Mouse (Mus musculus) limb, embryonic 11.5 days (tissue): ENCODE results near the gene Upp2. TPM values are rescaled to one million over a fixed set of nuclear protein-coding genes. Genes with fewer than 3 reads are reported as not detected.

Experiments
- ATAC-seq: fragments of 200-750 bp; cut with Nextera tagmentation; 2 replicates; pipeline ENCODE4 v1.8.0; 2017; ENCODE audit warnings: low read depth; ENCODE audit not compliant: insufficient number of reproducible peaks, low FRiP score, low TSS enrichment
- DNase-seq: peaks from one replicate; pipeline ENCODE4 v3.0.0-alpha.2; 2015; ENCODE audit warnings: low spot score
- H3K27ac ChIP-seq: fragments of 300-500 bp; sonication (generic); replicated peaks from 2 replicates; pipeline ENCODE4 v1.5.1; 2014; ENCODE audit warnings: low read depth, mild to moderate bottlenecking, low read length
- H3K27me3 ChIP-seq: fragments of 300-500 bp; sonication (generic); 2 replicates; pipeline ENCODE4 v1.6.1; 2014; ENCODE audit warnings: mild to moderate bottlenecking, low read length, mixed read lengths; ENCODE audit not compliant: control insufficient read depth, insufficient read depth
- H3K36me3 ChIP-seq: fragments of 300-500 bp; sonication (generic); 2 replicates; pipeline ENCODE4 v1.6.1; 2014; ENCODE audit warnings: mild to moderate bottlenecking, low read length, moderate library complexity, mixed read lengths; ENCODE audit not compliant: control insufficient read depth, insufficient read depth
- H3K4me1 ChIP-seq: fragments of 300-500 bp; sonication (generic); 2 replicates; pipeline ENCODE4 v1.6.1; 2014; ENCODE audit warnings: low read length, mixed read lengths; ENCODE audit not compliant: control insufficient read depth, insufficient read depth
- H3K4me2 ChIP-seq: fragments of 300-500 bp; sonication (generic); 2 replicates; pipeline ENCODE4 v1.6.1; 2014; ENCODE audit warnings: low read depth, mild to moderate bottlenecking, moderate library complexity; ENCODE audit not compliant: severe bottlenecking
- H3K4me3 ChIP-seq: fragments of 300-500 bp; sonication (generic); 2 replicates; pipeline ENCODE4 v1.5.1; 2014; ENCODE audit warnings: low read depth, low read length
- H3K9ac ChIP-seq: fragments of 300-500 bp; sonication (generic); 2 replicates; pipeline ENCODE4 v1.6.1; 2014; ENCODE audit warnings: mild to moderate bottlenecking, low read length
- H3K9me3 ChIP-seq: fragments of 300-500 bp; sonication (generic); 2 replicates; pipeline ENCODE4 v1.6.1; 2016; ENCODE audit warnings: low read length; ENCODE audit not compliant: control insufficient read depth
- WGBS: fragments of 180-500 bp; shearing (Covaris S2); extraction: QIAGEN DNeasy Blood & Tissue Kit; methylation state at CpG from one replicate; pipeline ENCODE4 v1.1.7; 2014; 5-methylcytosine and 5-hydroxymethylcytosine counted together
- polyA plus RNA-seq: library from polyadenylated mRNA; unstranded; fragments of >200 nt; fragmentation: Nextera tagmentation; extraction: Ambion mirVana; gene quantifications from 2 replicates; pipeline ENCODE4 v1.2.1, GENCODE M21; 2014

Upp2 gene
- 9.3 and 10.5 TPM in 2 replicates for polyA plus RNA-seq

- Histone ChIP-seq H3K27me3 (no peaks in the 10 kb centered on the region), H3K4me3 (peak within 1 kb of the TSS; percentile 86), H3K4me1 (peaks cover 20% of the 10 kb centered on the region), H3K9ac (peak within 1 kb of the TSS; percentile 92), H3K36me3 (no peaks in the 10 kb centered on the region), H3K27ac (peak within 1 kb of the TSS; percentile 94), H3K4me2 (peak within 1 kb of the TSS; percentile 67), H3K9me3 (no peaks in the 10 kb centered on the region)
- 1% methylated on average over 54 of the region's 80 CpGs for WGBS
- ATAC-seq (peak; percentile 92), DNase-seq (peak; percentile 86)
These were observed at the start of gene Upp2, which contains the start of gene Acvr1 for GRCm38 (mm10) chr2:58567066-58567810. Upp2 (plus strand) TSS chr2:58567298. Acvr1 (minus strand) TSS chr2:58567157.

- H3K4me3 ChIP-seq = no peak overlapping the region
- WGBS = 86% methylated on average over 1 of the region's 1 CpGs
- DNase-seq (no peak), ATAC-seq (no peak)
- H3K9me3 ChIP-seq = no peaks in the 10 kb centered on the region
- H3K36me3 ChIP-seq = no peaks in the 10 kb centered on the region
- no peak overlapping the region for H3K4me2 ChIP-seq
- no peak overlapping the region for H3K9ac ChIP-seq
- peaks cover 3% of the 10 kb centered on the region for H3K4me1 ChIP-seq
- no peak overlapping the region for H3K27ac ChIP-seq
- no peaks in the 10 kb centered on the region for H3K27me3 ChIP-seq
These were observed 48.6 kb upstream of the Upp2 start for GRCm38 (mm10) chr2:58518517-58518916.

- Histone ChIP-seq H3K9ac (no peak overlapping the region), H3K9me3 (no peaks in the 10 kb centered on the region), H3K4me1 (peaks cover 3% of the 10 kb centered on the region), H3K27me3 (no peaks in the 10 kb centered on the region), H3K36me3 (no peaks in the 10 kb centered on the region), H3K4me2 (no peak overlapping the region), H3K27ac (no peak overlapping the region), H3K4me3 (no peak overlapping the region)
- no peak for DNase-seq
- ATAC-seq = no peak
- WGBS = 95% methylated on average over 9 of the region's 9 CpGs
These were observed 46.4 kb upstream of the Upp2 start for GRCm38 (mm10) chr2:58520727-58521126.

DNA sequence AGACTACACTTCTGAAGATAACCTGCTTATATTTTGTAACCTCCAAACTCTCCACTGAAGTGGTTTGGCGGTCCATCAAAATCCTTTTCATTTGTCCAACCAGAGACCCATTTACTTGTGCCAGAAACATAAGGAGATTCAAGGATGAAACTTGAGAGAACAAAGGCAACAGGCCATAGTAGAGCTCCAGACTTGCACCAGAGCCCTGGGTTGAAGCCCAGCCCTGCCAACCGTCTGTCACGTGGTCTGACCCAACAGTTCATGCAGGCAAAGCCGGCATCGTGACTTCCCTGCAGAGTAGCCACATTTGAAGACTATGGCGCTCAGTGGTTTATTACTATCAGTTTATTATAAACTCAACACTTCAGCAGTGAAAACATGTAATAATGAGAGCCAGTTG lies 45.5 kb upstream of the Upp2 start:
- H3K9me3 ChIP-seq = no peaks in the 10 kb centered on the region
- WGBS = 83% methylated on average over 6 of the region's 6 CpGs
- H3K9ac ChIP-seq = no peak overlapping the region
- H3K4me3 ChIP-seq = no peak overlapping the region
- H3K36me3 ChIP-seq = no peaks in the 10 kb centered on the region
- ATAC-seq (no peak), DNase-seq (no peak)
- H3K27me3 ChIP-seq = no peaks in the 10 kb centered on the region
- no peaks in the 10 kb centered on the region for H3K4me1 ChIP-seq
- H3K4me2 ChIP-seq = no peak overlapping the region
- no peak overlapping the region for H3K27ac ChIP-seq

- no peak overlapping the region for H3K4me3 ChIP-seq
- H3K27ac ChIP-seq = no peak overlapping the region
These were observed 44.0 kb upstream of the Upp2 start for GRCm38 (mm10) chr2:58523097-58523496.

GRCm38 (mm10) chr2:58523894-58524293 lies 43.2 kb upstream of the Upp2 start:
- Histone ChIP-seq H3K4me2 (no peak overlapping the region), H3K9me3 (no peaks in the 10 kb centered on the region)
- no peak for ATAC-seq

More at GRCm38 (mm10) chr2:58523097-58523496, 44.0 kb upstream of the Upp2 start:
- no peaks in the 10 kb centered on the region for H3K27me3 ChIP-seq
- H3K4me2 ChIP-seq = no peak overlapping the region
- no peak for DNase-seq
- no peaks in the 10 kb centered on the region for H3K9me3 ChIP-seq
- H3K9ac ChIP-seq = no peak overlapping the region
- H3K4me1 ChIP-seq = no peaks in the 10 kb centered on the region
- no peaks in the 10 kb centered on the region for H3K36me3 ChIP-seq
- no peak for ATAC-seq
- 86% methylated on average over 12 of the region's 12 CpGs for WGBS

GRCm38 (mm10) chr2:58524356-58524755 lies 42.7 kb upstream of the Upp2 start:
- H3K4me1 ChIP-seq = no peaks in the 10 kb centered on the region
- whole genome bisulfite sequencing = 87% methylated on average over 6 of the region's 6 CpGs

More at GRCm38 (mm10) chr2:58523894-58524293, 43.2 kb upstream of the Upp2 start:
- no peaks in the 10 kb centered on the region for H3K27me3 ChIP-seq
- H3K27ac ChIP-seq = no peak overlapping the region
- H3K4me1 ChIP-seq = no peaks in the 10 kb centered on the region
- no peaks in the 10 kb centered on the region for H3K36me3 ChIP-seq
- DNase-seq = no peak
- H3K9ac ChIP-seq = no peak overlapping the region
- H3K4me3 ChIP-seq = no peak overlapping the region
- 93% methylated on average over 5 of the region's 5 CpGs for WGBS

GRCm38 (mm10) chr2:58527786-58528185 lies 39.3 kb upstream of the Upp2 start:
- H3K9me3 ChIP-seq = no peaks in the 10 kb centered on the region
- H3K36me3 ChIP-seq = no peaks in the 10 kb centered on the region
- no peaks in the 10 kb centered on the region for H3K27me3 ChIP-seq
- no peak for DNase-seq
- H3K4me1 ChIP-seq = peaks cover 17% of the 10 kb centered on the region
- no peak overlapping the region for H3K9ac ChIP-seq
- no peak overlapping the region for H3K4me3 ChIP-seq
- no peak overlapping the region for H3K4me2 ChIP-seq
- WGBS = 70% methylated on average over 3 of the region's 3 CpGs
- no peak overlapping the region for H3K27ac ChIP-seq
- ATAC-seq = no peak

More at GRCm38 (mm10) chr2:58524356-58524755, 42.7 kb upstream of the Upp2 start:
- Histone ChIP-seq H3K4me2 (no peak overlapping the region), H3K27ac (no peak overlapping the region), H3K36me3 (no peaks in the 10 kb centered on the region), H3K9ac (no peak overlapping the region), H3K27me3 (no peaks in the 10 kb centered on the region), H3K4me3 (no peak overlapping the region), H3K9me3 (no peaks in the 10 kb centered on the region)
- ATAC-seq (no peak), DNase-seq (no peak)
